Mouse (Mus musculus) CH12.LX (cell line): ENCODE results near the gene Trim30d. TPM values are rescaled to one million over a fixed set of nuclear protein-coding genes. Genes with fewer than 3 reads are reported as not detected.

ENCODE experiments used
- DNase-seq: peaks from one replicate; pipeline ENCODE4 v3.0.0-alpha.2; 2013; ENCODE audit errors: extremely low read depth
- H3K27ac ChIP-seq: 2 replicates; pipeline ENCODE4 v1.5.1; 2012; ENCODE audit warnings: low read depth, mild to moderate bottlenecking, control low read depth, moderate library complexity; ENCODE audit not compliant: insufficient read depth
- H3K27me3 ChIP-seq: replicated peaks from 2 replicates; pipeline ENCODE3; 2012; ENCODE audit warnings: inconsistent platforms
- H3K36me3 ChIP-seq, 2 experiments: replicated peaks in 1 of 2; 2 replicates each; pipeline versions ENCODE3 to v1.6.1; 2012; ENCODE audit warnings: inconsistent platforms in 1 of 2, low read length in 1 of 2, mild to moderate bottlenecking in 1 of 2, mixed read lengths in 1 of 2, moderate library complexity in 1 of 2; ENCODE audit not compliant: control insufficient read depth in 1 of 2, insufficient read depth in 1 of 2
- H3K4me1 ChIP-seq, 2 experiments: 2 replicates each; pipeline ENCODE4 v1.6.1; 2012; ENCODE audit warnings: inconsistent platforms in 1 of 2, moderate library complexity in 1 of 2; ENCODE audit not compliant: insufficient read depth in 2 of 2, control insufficient read depth in 1 of 2
- H3K4me2 ChIP-seq: 2 replicates; pipeline ENCODE4 v1.6.1; 2012; ENCODE audit warnings: low read depth, mild to moderate bottlenecking, control low read depth; ENCODE audit not compliant: poor library complexity, insufficient read depth, severe bottlenecking
- H3K4me3 ChIP-seq, 3 experiments: fragments of 150-350 bp in 1 of 3; sonication (generic) in 1 of 3; replicated peaks in 1 of 3; 2 replicates each; pipeline versions ENCODE3 to v1.5.1; 2011 to 2012; ENCODE audit warnings: low read depth in 2 of 3, low read length in 2 of 3, mild to moderate bottlenecking in 2 of 3, moderate library complexity in 2 of 3, control low read depth in 1 of 3, improper control_type of control experiment in 1 of 3, inconsistent platforms in 1 of 3, mixed read lengths in 1 of 3; ENCODE audit not compliant: poor library complexity in 1 of 3
- H3K79me2 ChIP-seq: replicated peaks from 2 replicates; pipeline ENCODE4 v1.6.1; 2012; ENCODE audit warnings: mild to moderate bottlenecking, moderate library complexity; ENCODE audit not compliant: control insufficient read depth, poor library complexity, insufficient read depth, severe bottlenecking; ENCODE audit errors: extremely low read depth
- H3K9ac ChIP-seq: 2 replicates; pipeline ENCODE4 v1.6.1; 2012; ENCODE audit warnings: low read depth, mild to moderate bottlenecking, control low read depth, moderate library complexity; ENCODE audit not compliant: insufficient read depth
- H3K9me3 ChIP-seq: replicated peaks from 2 replicates; pipeline ENCODE3; 2012; ENCODE audit warnings: low read length, inconsistent platforms, mixed read lengths
- BHLHE40 ChIP-seq: IDR thresholded peaks from 2 replicates; pipeline ENCODE4 v1.6.1; 2011; ENCODE audit warnings: mild to moderate bottlenecking, low read depth, low read length, improper control_type of control experiment
- CHD1 ChIP-seq: IDR thresholded peaks from 2 replicates; pipeline ENCODE4 v1.6.1; 2012; ENCODE audit warnings: low read depth, low read length, improper control_type of control experiment, inconsistent platforms
- CHD2 ChIP-seq: IDR thresholded peaks from 2 replicates; pipeline ENCODE4 v1.6.1; 2011; ENCODE audit warnings: low read length, improper control_type of control experiment
- CTCF ChIP-seq, 2 experiments: IDR thresholded peaks in 1 of 2; conservative IDR thresholded peaks in 1 of 2; 2 replicates each; pipeline ENCODE4 v1.5.1; 2011 to 2012; ENCODE audit warnings: low read depth in 2 of 2, low read length in 2 of 2, improper control_type of control experiment in 1 of 2, inconsistent platforms in 1 of 2, mild to moderate bottlenecking in 1 of 2, moderate library complexity in 1 of 2
- ELF1 ChIP-seq: IDR thresholded peaks from 2 replicates; pipeline ENCODE4 v1.6.1; 2014; ENCODE audit warnings: low read depth, mild to moderate bottlenecking, inconsistent platforms, low read length, improper control_type of control experiment
- EP300 ChIP-seq: IDR thresholded peaks from 2 replicates; pipeline ENCODE4 v1.6.1; 2011; ENCODE audit warnings: low read length, improper control_type of control experiment
- ETS1 ChIP-seq: conservative IDR thresholded peaks from 2 replicates; pipeline ENCODE4 v1.6.1; 2012; ENCODE audit warnings: low read depth, mild to moderate bottlenecking, inconsistent platforms, low read length, improper control_type of control experiment, moderate library complexity
- GABPA ChIP-seq: IDR thresholded peaks from 2 replicates; pipeline ENCODE4 v1.6.1; 2012; ENCODE audit warnings: low read depth, low read length, improper control_type of control experiment, inconsistent platforms; ENCODE audit not compliant: insufficient replicate concordance
- HCFC1 ChIP-seq: IDR thresholded peaks from 2 replicates; pipeline ENCODE4 v1.6.1; 2012; ENCODE audit warnings: low read depth, mild to moderate bottlenecking, inconsistent platforms, low read length, improper control_type of control experiment
- JUN ChIP-seq: IDR thresholded peaks from 2 replicates; pipeline ENCODE4 v1.6.1; 2011; ENCODE audit warnings: low read depth, mild to moderate bottlenecking, low read length, improper control_type of control experiment, moderate library complexity; ENCODE audit not compliant: insufficient read depth
- JUND ChIP-seq: conservative IDR thresholded peaks from 2 replicates; pipeline ENCODE4 v1.6.1; 2011; ENCODE audit warnings: low read depth, low read length, improper control_type of control experiment
- KAT2A ChIP-seq: IDR thresholded peaks from 2 replicates; pipeline ENCODE4 v1.6.1; 2012; ENCODE audit warnings: low read length, improper control_type of control experiment, inconsistent platforms; ENCODE audit not compliant: insufficient replicate concordance
- MAFK ChIP-seq: IDR thresholded peaks from 2 replicates; pipeline ENCODE4 v1.6.1; 2011; ENCODE audit warnings: low read length, improper control_type of control experiment; ENCODE audit not compliant: insufficient replicate concordance
- MAZ ChIP-seq: IDR thresholded peaks from 2 replicates; pipeline ENCODE4 v1.6.1; 2012; ENCODE audit warnings: low read depth, mild to moderate bottlenecking, inconsistent platforms, low read length, improper control_type of control experiment, moderate library complexity
- MXI1 ChIP-seq: IDR thresholded peaks from 2 replicates; pipeline ENCODE4 v1.6.1; 2011; ENCODE audit warnings: mild to moderate bottlenecking, low read depth, low read length, improper control_type of control experiment
- MYC ChIP-seq: IDR thresholded peaks from 2 replicates; pipeline ENCODE4 v1.6.1; 2011; ENCODE audit warnings: low read depth, mild to moderate bottlenecking, improper control_type of control experiment, low read length
- NELFE ChIP-seq: IDR thresholded peaks from 2 replicates; pipeline ENCODE4 v1.6.1; 2011; ENCODE audit warnings: low read depth, low read length, improper control_type of control experiment
- NRF1 ChIP-seq: IDR thresholded peaks from 2 replicates; pipeline ENCODE4 v1.6.1; 2014; ENCODE audit warnings: low read depth, mild to moderate bottlenecking, inconsistent platforms, low read length, improper control_type of control experiment, moderate library complexity
- POLR2A ChIP-seq: IDR thresholded peaks from 2 replicates; pipeline ENCODE4 v1.6.1; 2011; ENCODE audit warnings: low read depth, mild to moderate bottlenecking, improper control_type of control experiment, low read length
- POLR2AphosphoS2 ChIP-seq: IDR thresholded peaks from 2 replicates; pipeline ENCODE4 v1.6.1; 2011; ENCODE audit warnings: low read depth, low read length, improper control_type of control experiment
- RAD21 ChIP-seq: IDR thresholded peaks from 2 replicates; pipeline ENCODE4 v1.6.1; 2011; ENCODE audit warnings: low read depth, mild to moderate bottlenecking, low read length, improper control_type of control experiment, moderate library complexity
- SIN3A ChIP-seq: IDR thresholded peaks from 2 replicates; pipeline ENCODE4 v1.6.1; 2012; ENCODE audit warnings: low read length, improper control_type of control experiment, inconsistent platforms
- SMC3 ChIP-seq: IDR thresholded peaks from 2 replicates; pipeline ENCODE4 v1.6.1; 2011; ENCODE audit warnings: low read depth, low read length, improper control_type of control experiment
- TBP ChIP-seq: conservative IDR thresholded peaks from 2 replicates; pipeline ENCODE4 v1.6.1; 2011; ENCODE audit warnings: low read depth, low read length, improper control_type of control experiment
- TCF12 ChIP-seq: IDR thresholded peaks from 2 replicates; pipeline ENCODE4 v1.6.1; 2014; ENCODE audit warnings: low read depth, mild to moderate bottlenecking, inconsistent platforms, low read length, improper control_type of control experiment
- UBTF ChIP-seq: IDR thresholded peaks from 2 replicates; pipeline ENCODE4 v1.6.1; 2012; ENCODE audit warnings: low read depth, mild to moderate bottlenecking, inconsistent platforms, low read length, improper control_type of control experiment, moderate library complexity
- USF1 ChIP-seq: IDR thresholded peaks from 2 replicates; pipeline ENCODE4 v1.6.1; 2014; ENCODE audit warnings: low read depth, mild to moderate bottlenecking, inconsistent platforms, low read length, improper control_type of control experiment
- USF2 ChIP-seq: conservative IDR thresholded peaks from 2 replicates; pipeline ENCODE4 v1.6.1; 2011; ENCODE audit warnings: low read depth, low read length, improper control_type of control experiment
- ZC3H11A ChIP-seq: IDR thresholded peaks from 2 replicates; pipeline ENCODE4 v1.6.1; 2012; ENCODE audit warnings: low read depth, mild to moderate bottlenecking, inconsistent platforms, low read length, improper control_type of control experiment
- ZMIZ1 ChIP-seq: IDR thresholded peaks from 2 replicates; pipeline ENCODE4 v1.6.1; 2012; ENCODE audit warnings: low read depth, mild to moderate bottlenecking, inconsistent platforms, low read length, improper control_type of control experiment
- ZNF384 ChIP-seq: IDR thresholded peaks from 2 replicates; pipeline ENCODE4 v1.6.1; 2012; ENCODE audit warnings: low read depth, low read length, improper control_type of control experiment, inconsistent platforms
- dilution Hi-C: fragments of 300-500 bp; cut with MboI; formaldehyde crosslinking; loops from 2 replicates; pipeline ENCODE4 v1.14.3; 2020; ENCODE audit warnings: low sequenced_read_pairs; ENCODE audit not compliant: extremely low pct_unique_long_range_greater_than_20kb, extremely low pct_ligation_motif_present
- in situ Hi-C: fragments of 300-500 bp; cut with MboI; formaldehyde crosslinking; loops from 3 replicates; pipeline ENCODE4 v1.14.3; 2019; ENCODE audit warnings: low sequenced_read_pairs, low pct_ligation_motif_present, low pct_unique_long_range_greater_than_20kb, mixed read lengths
- polyA plus RNA-seq: library from polyadenylated mRNA; unstranded; fragments of >175 nt; gene quantifications from 2 replicates; pipeline ENCODE4 v1.2.1, GENCODE M21; 2012; ENCODE audit warnings: low read depth; ENCODE audit not compliant: insufficient read length
- total RNA-seq, 2 experiments: library from RNA; depleted of rRNA; stranded (reverse); fragments of 300-350 nt in 1 of 2; fragments of >200 nt in 1 of 2; gene quantifications; 2 replicates each; pipeline ENCODE4 v1.2.3; 2012 to 2014

The Trim30d gene
- total and polyA plus RNA-seq, 3 experiments = 8.3 to 17.3 (median 15.4) TPM

GRCm38 (mm10) chr7:104465065-104465744 lies 42.4 kb downstream of the Trim30d start, which contains the start of gene Trim30a (continued):
- peak; percentile 9 to 68; a peak in 2 of 4 replicates for TF ChIP-seq CTCF (conservative IDR thresholded peaks at IDR 0.05 in 1 of 2, IDR thresholded peaks at IDR 0.05 in 1 of 2; ENCODE audit: low read depth in 2 of 2, low read length in 2 of 2)
- TF ChIP-seq KAT2A = peak; percentile 65; the same call in 1 of the 2 replicates
- TF ChIP-seq SIN3A = peak; percentile 79
- TF ChIP-seq MAFK = peak; percentile 43; the same call in 1 of the 2 replicates
- no peak for TF ChIP-seq JUN
- no peak; the same call in 1 of the 2 replicates for TF ChIP-seq ETS1
- no peak; the same call in 1 of the 2 replicates for TF ChIP-seq MAZ
- 0 out of 2 replicates have a peak, but pooled peaks have one; percentile 55 for TF ChIP-seq UBTF
- peak; percentile 79 for TF ChIP-seq HCFC1
- peak; percentile 51; the same call in 1 of the 2 replicates for TF ChIP-seq CHD2
- peak; percentile 75 for TF ChIP-seq TCF12
- peak; percentile 95 for TF ChIP-seq TBP
- peak; percentile 74 for TF ChIP-seq POLR2A
- TF ChIP-seq ZC3H11A = no peak
- peak; percentile 15; the same call in 1 of the 2 replicates for TF ChIP-seq BHLHE40
- 0 out of 2 replicates have a peak, but pooled peaks have one; percentile 37 for TF ChIP-seq MXI1
- peak; percentile 38 for TF ChIP-seq SMC3
- no peak for TF ChIP-seq USF1
- TF ChIP-seq NELFE = peak; percentile 82
- no peak for TF ChIP-seq GABPA
- no peak for TF ChIP-seq JUND
- no peak for TF ChIP-seq USF2
- peak; percentile 48 for TF ChIP-seq RAD21

- H3K4me2 ChIP-seq = peak overlapping the region; percentile 80
- peak overlapping the region; percentile 69 for H3K27ac ChIP-seq
- TF ChIP-seq ELF1 (peak; percentile 78), JUN (no peak), KAT2A (no peak), ZC3H11A (no peak), BHLHE40 (no peak; the same call in 1 of the 2 replicates), CHD1 (0 out of 2 replicates have a peak, but pooled peaks have one; percentile 27), TBP (peak; percentile 70; the same call in 1 of the 2 replicates), MXI1 (no peak), ETS1 (peak; percentile 71), CTCF (conservative IDR thresholded peaks at IDR 0.05 in 1 of 2, IDR thresholded peaks at IDR 0.05 in 1 of 2; ENCODE audit: low read depth in 2 of 2, low read length in 2 of 2) (peak; percentile 56 to 86), USF1 (no peak), RAD21 (peak; percentile 76), EP300 (peak; percentile 29; the same call in 1 of the 2 replicates), ZMIZ1 (no peak), ZNF384 (peak; percentile 96), NELFE (peak; percentile 63; the same call in 1 of the 2 replicates), CHD2 (no peak), POLR2AphosphoS2 (no peak), NRF1 (no peak), MAFK (no peak), SIN3A (peak; percentile 73; the same call in 1 of the 2 replicates), MYC (no peak), POLR2A (peak; percentile 72), TCF12 (peak; percentile 54), HCFC1 (peak; percentile 50)
Observed at GRCm38 (mm10) chr7:104445961-104446645, 61.5 kb downstream of the Trim30d start.

More at GRCm38 (mm10) chr7:104445961-104446645, 61.5 kb downstream of the Trim30d start:
- Histone ChIP-seq H3K9ac (peak overlapping the region; percentile 73), H3K4me1 (peaks cover 15 to 70% of the 10 kb centered on the region in 2 experiments), H3K9me3 (no peaks in the 10 kb centered on the region), H3K36me3 (peaks cover 3 to 23% of the 10 kb centered on the region in 2 experiments), H3K27me3 (no peaks in the 10 kb centered on the region), H3K4me3 (peak overlapping the region; percentile 33 to 55 (median 53)), H3K79me2 (peaks cover 5% of the 10 kb centered on the region; the same call in 1 of the 2 replicates)
- dilution Hi-C loops = no loop called here
- peak; percentile 91 for DNase-seq
- in situ Hi-C loops = no loop called here
